Mouse (Mus musculus): Measurements from ENCODE around the gene Slc7a11.

GRCm38 (mm10) chr3:49856797-49857196 is 586.6 kb downstream of the Slc7a11 start:
- TF ChIP-seq CTCF (IDR thresholded peaks at IDR 0.05; ENCODE audit: insufficient read depth, low read length) (no peak), POLR2A (IDR thresholded peaks at IDR 0.05; ENCODE audit: borderline replicate concordance, extremely low read depth, low read depth, low read length) (no peak)
